Mouse (Mus musculus): ENCODE data around the gene Ncbp3. TPM values are rescaled to one million over a fixed set of nuclear protein-coding genes. Genes with fewer than 3 reads are reported as not detected.

Ncbp3 gene
- 12.3 and 13.2 TPM in 2 replicates for polyA plus RNA-seq (2014; fragmentation: Nextera tagmentation; extraction: Ambion mirVana)

DNA sequence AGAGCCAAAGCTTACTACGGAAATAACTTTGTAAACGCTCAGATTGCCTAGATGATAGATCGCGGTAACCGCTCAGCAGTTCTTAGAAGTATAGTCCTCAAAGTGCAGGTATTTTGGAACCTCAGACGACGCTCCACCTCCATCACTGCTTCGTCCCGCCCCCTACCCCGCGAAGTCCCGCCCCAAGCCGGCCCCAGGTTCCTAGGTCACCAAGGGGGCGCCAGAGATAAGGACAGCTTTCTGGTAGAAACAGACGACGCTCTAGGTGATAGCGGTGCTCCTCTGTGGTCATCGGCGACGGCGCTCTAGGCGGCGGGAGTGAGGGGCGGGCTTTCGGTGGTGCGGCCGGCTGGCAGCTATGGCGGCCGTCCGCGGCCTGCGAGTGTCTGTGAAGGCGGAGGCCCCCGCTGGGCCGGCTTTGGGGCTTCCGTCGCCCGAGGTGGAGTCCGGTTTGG is at the start of gene Ncbp3:
TSS of gene Ncbp3 (plus strand) at position 242 of the 455 bp plus-strand sequence.
- Histone ChIP-seq H3K4me2 (peak within 1 kb of the TSS; percentile 84), H3K4me3 (ENCODE audit: low read depth, low read length) (peak within 1 kb of the TSS; percentile 87), H3K27ac (ENCODE audit: low read depth) (peak within 1 kb of the TSS; percentile 88), H3K9ac (peak within 1 kb of the TSS; percentile 88), H3K4me1 (ENCODE audit: insufficient read depth) (0 out of 2 replicates have a peak, but pooled peaks cover 6% of the 10 kb centered on the region), H3K36me3 (ENCODE audit: insufficient read depth) (peaks cover 25% of the 10 kb centered on the region), H3K27me3 (ENCODE audit: insufficient read depth, low read length) (no peaks in the 10 kb centered on the region), H3K9me3 (ENCODE audit: low read depth, low read length) (no peaks in the 10 kb centered on the region)
- ATAC-seq (ENCODE audit: insufficient read depth) (peak; percentile 95), DNase-seq (peak; percentile 98)
- peak; percentile 75 for TF ChIP-seq CTCF (IDR thresholded peaks at IDR 0.05; ENCODE audit: low read depth)
- 1% methylated on average over 39 of the region's 39 CpGs for WGBS

DNA sequence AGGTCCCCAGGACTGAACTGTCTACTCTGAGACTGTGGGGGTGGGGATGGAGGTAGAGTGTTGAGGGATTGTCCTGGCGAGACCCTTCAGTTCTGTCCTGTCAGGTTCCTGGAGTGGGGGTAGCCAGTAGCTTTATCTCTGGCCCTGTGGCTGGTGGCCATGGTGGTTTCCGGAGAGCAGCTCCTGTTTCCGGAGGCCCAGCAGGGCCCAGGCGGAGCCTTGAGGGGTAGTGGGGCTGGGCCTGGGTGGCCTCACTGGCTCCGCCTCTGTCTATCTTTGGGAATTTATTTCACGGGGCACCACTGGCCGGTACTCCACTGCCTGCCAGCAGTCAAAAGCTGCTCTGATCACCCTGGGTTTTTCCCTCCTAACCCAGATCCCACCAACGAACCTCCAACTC is 48.8 kb upstream of the Ncbp3 start, which contains the start of gene P2rx1:
TSS of gene P2rx1 (plus strand) at position 333 of the 400 bp plus-strand sequence.
- DNase-seq (peak; percentile 63), ATAC-seq (ENCODE audit: insufficient read depth) (peak; percentile 71)
- Histone ChIP-seq H3K36me3 (ENCODE audit: insufficient read depth) (no peaks in the 10 kb centered on the region), H3K27ac (ENCODE audit: low read depth) (no peak within 1 kb of the TSS), H3K4me2 (no peak within 1 kb of the TSS), H3K9ac (no peak within 1 kb of the TSS), H3K4me1 (ENCODE audit: insufficient read depth) (0 out of 2 replicates have a peak, but pooled peaks cover 7% of the 10 kb centered on the region), H3K9me3 (ENCODE audit: low read depth, low read length) (no peaks in the 10 kb centered on the region), H3K27me3 (ENCODE audit: insufficient read depth, low read length) (no peaks in the 10 kb centered on the region), H3K4me3 (ENCODE audit: low read depth, low read length) (no peak within 1 kb of the TSS)
- TF ChIP-seq CTCF (IDR thresholded peaks at IDR 0.05; ENCODE audit: low read depth) = peak; percentile 27
- 38% methylated on average over 8 of the region's 8 CpGs for WGBS

DNA sequence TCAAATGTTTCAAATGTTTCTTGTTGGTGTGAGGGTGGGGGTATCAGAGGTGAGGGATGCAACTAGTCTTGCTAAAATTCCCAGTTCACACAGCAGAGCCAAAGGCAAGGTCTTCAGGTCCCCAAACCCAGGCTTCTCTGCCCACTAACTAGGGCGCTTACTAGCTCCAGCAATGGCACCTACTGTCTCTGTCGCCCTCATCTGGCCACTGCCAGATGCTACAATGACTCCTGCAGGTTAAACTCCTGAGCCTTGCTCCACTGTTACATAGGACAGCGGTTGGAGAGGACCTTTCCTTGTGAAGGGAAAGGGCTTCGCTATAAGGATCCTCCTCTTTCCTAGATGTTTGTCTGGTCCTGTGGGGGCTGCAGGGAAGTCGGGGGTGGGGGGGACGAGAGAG is 46.6 kb upstream of the Ncbp3 start:
- H3K27ac ChIP-seq (ENCODE audit: low read depth) = no peak overlapping the region
- DNase-seq (peak; percentile 89), ATAC-seq (ENCODE audit: insufficient read depth) (peak; percentile 47; the same call in 1 of the 2 replicates)
- no peak overlapping the region for H3K4me3 ChIP-seq (ENCODE audit: low read depth, low read length)
- H3K36me3 ChIP-seq (ENCODE audit: insufficient read depth) = no peaks in the 10 kb centered on the region
- 7% methylated on average over 6 of the region's 6 CpGs for WGBS
- H3K9me3 ChIP-seq (ENCODE audit: low read depth, low read length) = no peaks in the 10 kb centered on the region
- H3K27me3 ChIP-seq (ENCODE audit: insufficient read depth, low read length) = no peaks in the 10 kb centered on the region
- H3K4me1 ChIP-seq (ENCODE audit: insufficient read depth) = 0 out of 2 replicates have a peak, but pooled peaks cover 7% of the 10 kb centered on the region
- H3K4me2 ChIP-seq = no peak overlapping the region
- no peak overlapping the region for H3K9ac ChIP-seq
- TF ChIP-seq CTCF (IDR thresholded peaks at IDR 0.05; ENCODE audit: low read depth) = peak; percentile 94

DNA sequence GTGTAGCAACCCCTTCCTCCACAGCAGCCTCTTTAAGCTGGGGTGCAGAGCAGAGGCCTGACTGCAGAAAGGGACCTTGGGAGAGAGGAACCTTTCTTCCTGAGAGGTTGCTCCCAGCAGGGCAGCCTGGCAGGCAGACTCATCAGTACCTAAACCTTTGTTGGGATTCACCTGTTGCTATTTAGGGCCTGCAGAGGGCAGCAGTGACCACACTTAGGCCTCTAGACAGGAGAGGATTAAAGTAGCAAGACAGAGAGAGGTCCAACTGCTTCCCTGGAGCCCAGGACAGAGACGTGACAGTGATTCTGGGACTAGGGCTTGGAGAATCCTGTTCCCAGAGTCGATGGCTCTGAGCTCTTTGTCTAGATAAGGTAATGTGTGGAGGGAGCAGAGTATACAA is 41.2 kb upstream of the Ncbp3 start:
- WGBS = 3% methylated on average over 2 of the region's 2 CpGs
- Histone ChIP-seq H3K4me2 (no peak overlapping the region), H3K36me3 (ENCODE audit: insufficient read depth) (no peaks in the 10 kb centered on the region), H3K4me3 (ENCODE audit: low read depth, low read length) (no peak overlapping the region), H3K9ac (no peak overlapping the region), H3K27me3 (ENCODE audit: insufficient read depth, low read length) (0 out of 2 replicates have a peak, but pooled peaks cover 4% of the 10 kb centered on the region), H3K9me3 (ENCODE audit: low read depth, low read length) (no peaks in the 10 kb centered on the region), H3K27ac (ENCODE audit: low read depth) (no peak overlapping the region), H3K4me1 (ENCODE audit: insufficient read depth) (no peaks in the 10 kb centered on the region)
- ATAC-seq (ENCODE audit: insufficient read depth) (peak; percentile 52; the same call in 1 of the 2 replicates), DNase-seq (peak; percentile 85)
- peak; percentile 87 for TF ChIP-seq CTCF (IDR thresholded peaks at IDR 0.05; ENCODE audit: low read depth)

DNA sequence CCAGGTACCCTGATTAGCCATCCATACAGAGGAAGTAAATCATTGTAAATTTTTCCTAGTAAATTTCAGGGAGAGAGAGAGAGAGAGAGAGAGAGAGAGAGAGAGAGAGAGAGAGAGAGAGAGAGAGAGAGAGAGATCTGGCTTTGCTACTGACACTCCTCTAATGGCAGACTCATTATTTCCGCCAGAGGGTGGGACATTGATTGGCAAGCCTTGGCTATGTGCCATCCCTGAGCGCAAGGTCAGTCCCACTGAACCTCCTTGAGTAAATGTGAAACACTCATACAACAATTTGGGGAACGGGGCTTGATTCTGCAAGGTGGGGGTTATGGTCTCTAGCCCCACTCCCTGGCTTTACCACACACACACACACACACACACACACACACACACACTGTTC is 40.5 kb upstream of the Ncbp3 start:
- Histone ChIP-seq H3K4me1 (ENCODE audit: insufficient read depth) (no peaks in the 10 kb centered on the region), H3K4me2 (no peak overlapping the region), H3K27me3 (ENCODE audit: insufficient read depth, low read length) (0 out of 2 replicates have a peak, but pooled peaks cover 4% of the 10 kb centered on the region), H3K36me3 (ENCODE audit: insufficient read depth) (no peaks in the 10 kb centered on the region), H3K4me3 (ENCODE audit: low read depth, low read length) (no peak overlapping the region), H3K9me3 (ENCODE audit: low read depth, low read length) (no peaks in the 10 kb centered on the region), H3K27ac (ENCODE audit: low read depth) (no peak overlapping the region), H3K9ac (no peak overlapping the region)
- DNase-seq (no peak), ATAC-seq (ENCODE audit: insufficient read depth) (no peak)
- no peak for TF ChIP-seq CTCF (IDR thresholded peaks at IDR 0.05; ENCODE audit: low read depth)
- 64% methylated on average over 3 of the region's 3 CpGs for WGBS

DNA sequence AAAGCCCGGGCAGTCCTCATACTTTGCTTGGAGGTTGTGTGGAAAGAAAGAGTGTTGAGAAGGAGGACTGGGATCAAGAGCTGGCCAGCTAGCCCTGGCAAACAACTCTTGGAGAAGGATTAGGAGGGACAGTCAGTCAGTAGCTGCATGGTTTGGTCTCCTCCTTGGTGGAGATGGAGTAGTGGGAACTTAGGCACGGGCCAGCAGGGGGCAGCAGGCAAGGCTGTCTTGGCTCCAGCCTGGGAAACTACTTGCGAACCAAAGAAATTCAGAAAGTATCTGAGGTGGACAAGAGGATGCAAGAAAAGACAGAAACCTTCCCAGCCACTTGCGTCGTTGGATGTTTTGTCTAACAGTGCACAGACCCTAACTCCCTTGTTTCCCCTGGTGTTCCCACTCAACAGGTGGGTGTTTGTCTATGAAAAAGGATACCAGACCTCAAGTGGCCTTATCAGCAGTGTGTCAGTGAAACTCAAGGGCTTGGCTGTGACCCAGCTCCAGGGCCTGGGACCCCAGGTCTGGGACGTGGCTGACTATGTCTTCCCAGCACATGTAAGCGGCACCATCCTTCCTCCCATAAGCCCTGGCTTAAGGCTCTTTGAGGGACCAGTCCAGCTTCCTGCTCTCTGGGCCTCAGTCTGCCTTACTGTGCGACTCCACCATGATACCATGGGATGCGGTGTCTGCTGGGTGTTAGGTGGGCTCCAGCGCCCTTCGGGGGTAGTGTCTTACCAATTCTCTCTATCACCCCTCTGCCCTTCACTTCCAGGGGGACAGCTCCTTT is 39.7 kb upstream of the Ncbp3 start:
- Histone ChIP-seq H3K4me1 (ENCODE audit: insufficient read depth) (no peaks in the 10 kb centered on the region), H3K4me3 (ENCODE audit: low read depth, low read length) (no peak overlapping the region), H3K27me3 (ENCODE audit: insufficient read depth, low read length) (0 out of 2 replicates have a peak, but pooled peaks cover 4% of the 10 kb centered on the region), H3K36me3 (ENCODE audit: insufficient read depth) (no peaks in the 10 kb centered on the region), H3K9ac (no peak overlapping the region), H3K4me2 (no peak overlapping the region), H3K27ac (ENCODE audit: low read depth) (no peak overlapping the region), H3K9me3 (ENCODE audit: low read depth, low read length) (no peaks in the 10 kb centered on the region)
- DNase-seq (peak; percentile 85), ATAC-seq (ENCODE audit: insufficient read depth) (peak; percentile 40; the same call in 1 of the 2 replicates)
- peak; percentile 89 for TF ChIP-seq CTCF (IDR thresholded peaks at IDR 0.05; ENCODE audit: low read depth)
- WGBS = 49% methylated on average over 11 of the region's 11 CpGs

DNA sequence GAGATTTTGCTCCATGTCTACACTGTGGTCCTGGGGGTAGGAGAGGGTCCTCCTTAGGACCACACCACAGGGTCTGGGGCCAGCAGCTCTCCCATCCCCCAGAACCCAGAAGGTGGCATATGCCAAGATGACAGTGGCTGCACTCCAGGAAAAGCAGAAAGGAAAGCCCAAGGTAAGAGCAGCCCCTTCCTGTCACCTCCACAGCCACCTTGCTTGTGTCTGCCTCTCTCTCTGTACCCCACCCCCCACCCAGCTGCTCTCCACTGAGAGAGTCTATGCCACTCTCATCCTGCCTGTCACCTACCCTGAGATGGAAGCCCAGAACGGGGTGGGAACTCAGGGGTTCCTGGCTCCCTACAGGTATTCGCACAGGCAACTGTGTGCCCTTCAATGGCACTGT is 38.8 kb upstream of the Ncbp3 start:
- 0 out of 2 replicates have a peak, but pooled peaks cover 4% of the 10 kb centered on the region for H3K27me3 ChIP-seq (ENCODE audit: insufficient read depth, low read length)
- DNase-seq (no peak), ATAC-seq (ENCODE audit: insufficient read depth) (no peak)
- H3K9ac ChIP-seq = no peak overlapping the region
- no peak overlapping the region for H3K4me2 ChIP-seq
- no peak overlapping the region for H3K27ac ChIP-seq (ENCODE audit: low read depth)
- H3K9me3 ChIP-seq (ENCODE audit: low read depth, low read length) = no peaks in the 10 kb centered on the region
- TF ChIP-seq CTCF (IDR thresholded peaks at IDR 0.05; ENCODE audit: low read depth) = no peak
- H3K4me3 ChIP-seq (ENCODE audit: low read depth, low read length) = no peak overlapping the region
- H3K4me1 ChIP-seq (ENCODE audit: insufficient read depth) = no peaks in the 10 kb centered on the region
- 54% methylated on average over 2 of the region's 2 CpGs for WGBS
- no peaks in the 10 kb centered on the region for H3K36me3 ChIP-seq (ENCODE audit: insufficient read depth)

All from lung, embryonic 14.5 days (tissue).